Mouse (Mus musculus): ENCODE results near the gene Slc20a1. TPM values are rescaled to one million over a fixed set of nuclear protein-coding genes. Genes with fewer than 3 reads are reported as not detected.

Gene Slc20a1
- polyA plus RNA-seq, 1 experiment from 2014 or later: 50.3 TPM

Other genes starting within 250 kb of the Slc20a1 start
- 1.8 and 2.2 TPM in 2 replicates for gene Zc3h6, start 231.4 kb upstream of the Slc20a1 start, polyA plus RNA-seq (2014; fragmentation: Nextera tagmentation; extraction: Ambion mirVana)
- gene Gm10762, start 231.0 kb upstream of the Slc20a1 start, polyA plus RNA-seq (2014; fragmentation: Nextera tagmentation; extraction: Ambion mirVana): 19.8 and 20.0 TPM in 2 replicates
- 0.12 and 0.17 TPM in 2 replicates for gene Vinac1, start 150.6 kb upstream of the Slc20a1 start, polyA plus RNA-seq (2014; fragmentation: Nextera tagmentation; extraction: Ambion mirVana)
- 17.1 and 18.9 TPM in 2 replicates for gene Ttl, start 132.8 kb upstream of the Slc20a1 start, polyA plus RNA-seq (2014; fragmentation: Nextera tagmentation; extraction: Ambion mirVana)
- 16.7 and 19.7 TPM in 2 replicates for gene Polr1b, start 97.8 kb upstream of the Slc20a1 start, polyA plus RNA-seq (2014; fragmentation: Nextera tagmentation; extraction: Ambion mirVana)
- gene Chchd5, start 69.1 kb upstream of the Slc20a1 start, polyA plus RNA-seq (2014; fragmentation: Nextera tagmentation; extraction: Ambion mirVana): 26.0 and 27.8 TPM in 2 replicates
- 65.9 and 77.5 TPM in 2 replicates for gene Ckap2l, start 98.4 kb downstream of the Slc20a1 start, polyA plus RNA-seq (2014; fragmentation: Nextera tagmentation; extraction: Ambion mirVana)
- 0.17 and 0.22 TPM in 2 replicates for gene Il1a, start 111.2 kb downstream of the Slc20a1 start, polyA plus RNA-seq (2014; fragmentation: Nextera tagmentation; extraction: Ambion mirVana)
- 0.32 TPM in 1 of 2 replicates, not detected in the other for gene Il1b, start 172.4 kb downstream of the Slc20a1 start, polyA plus RNA-seq (2014; fragmentation: Nextera tagmentation; extraction: Ambion mirVana)